Mouse (Mus musculus): ENCODE data around the gene Ttpal.

The Ttpal gene

GRCm38 (mm10) chr2:163661371-163661850 is 59.3 kb downstream of the Ttpal start:
- no peak for DNase-seq (ENCODE audit: low read depth, low spot score)

GRCm38 (mm10) chr2:163662076-163662475 is 60.0 kb downstream of the Ttpal start:
- DNase-seq (ENCODE audit: low read depth, low spot score), result no peak

- DNase-seq (ENCODE audit: low read depth, low spot score), result no peak
Measured at GRCm38 (mm10) chr2:163662698-163663221, 60.6 kb downstream of the Ttpal start.

DNA sequence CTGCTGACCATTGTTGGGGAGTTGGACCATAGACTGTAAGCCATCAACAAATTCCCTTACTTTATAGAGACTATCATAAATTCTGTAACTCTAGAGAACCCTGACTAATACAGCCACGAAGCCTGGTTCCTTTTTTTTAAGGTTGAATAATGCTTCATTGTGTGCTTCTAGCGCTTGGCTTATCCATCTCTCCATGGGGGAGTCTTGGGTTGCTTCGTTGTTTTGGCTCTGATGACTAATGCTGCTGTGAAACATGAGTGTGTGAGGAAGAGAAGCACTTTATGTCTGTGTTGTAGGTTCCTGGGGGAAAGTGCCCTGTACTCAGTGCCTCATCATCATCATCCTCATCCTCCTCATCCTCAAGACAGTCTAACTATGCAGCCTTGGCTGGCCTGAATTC is 61.8 kb downstream of the Ttpal start:
- DNase-seq (ENCODE audit: low read depth, low spot score), result no peak

- DNase-seq (ENCODE audit: low read depth, low spot score), result no peak
Measured at GRCm38 (mm10) chr2:163667045-163667444, 64.9 kb downstream of the Ttpal start.

Data from embryo, embryonic 11.5 days (tissue).